Mouse (Mus musculus): ENCODE results near the gene Pnpla6.

Pnpla6 gene

DNA sequence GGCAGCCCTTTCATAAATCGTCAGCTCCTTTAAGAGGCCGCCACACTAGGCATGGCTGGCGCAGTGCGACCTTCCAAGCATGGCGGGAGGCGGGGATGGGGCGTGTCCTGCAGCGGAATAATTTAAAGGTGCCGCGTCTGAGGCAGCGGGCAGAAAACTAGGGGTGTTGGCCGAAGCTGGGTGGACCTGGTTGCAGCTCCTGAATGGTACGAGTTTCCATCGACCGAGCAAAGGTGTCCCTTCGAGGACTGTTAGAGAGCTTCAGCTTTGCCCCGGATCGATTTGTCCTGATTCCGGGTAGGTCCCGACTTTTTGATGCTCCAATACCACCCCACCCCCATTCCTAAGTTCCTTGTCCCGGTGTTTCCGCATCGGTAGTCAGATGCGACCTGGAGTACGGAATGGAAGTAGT, at the start of gene Pnpla6:
TSS of gene Pnpla6 (plus strand) at position 125 of the 412 bp plus-strand sequence.
- peak; percentile 89 to 91 for DNase-seq (ENCODE audit: low spot score in 2 of 2)

- peak; percentile 79 to 85 for DNase-seq (ENCODE audit: low spot score in 2 of 2)
These were observed 47.9 kb upstream of the Pnpla6 start, which contains the start of gene Pex11g for GRCm38 (mm10) chr8:3467006-3467885. Pex11g (minus strand) TSS chr8:3467680.

DNA sequence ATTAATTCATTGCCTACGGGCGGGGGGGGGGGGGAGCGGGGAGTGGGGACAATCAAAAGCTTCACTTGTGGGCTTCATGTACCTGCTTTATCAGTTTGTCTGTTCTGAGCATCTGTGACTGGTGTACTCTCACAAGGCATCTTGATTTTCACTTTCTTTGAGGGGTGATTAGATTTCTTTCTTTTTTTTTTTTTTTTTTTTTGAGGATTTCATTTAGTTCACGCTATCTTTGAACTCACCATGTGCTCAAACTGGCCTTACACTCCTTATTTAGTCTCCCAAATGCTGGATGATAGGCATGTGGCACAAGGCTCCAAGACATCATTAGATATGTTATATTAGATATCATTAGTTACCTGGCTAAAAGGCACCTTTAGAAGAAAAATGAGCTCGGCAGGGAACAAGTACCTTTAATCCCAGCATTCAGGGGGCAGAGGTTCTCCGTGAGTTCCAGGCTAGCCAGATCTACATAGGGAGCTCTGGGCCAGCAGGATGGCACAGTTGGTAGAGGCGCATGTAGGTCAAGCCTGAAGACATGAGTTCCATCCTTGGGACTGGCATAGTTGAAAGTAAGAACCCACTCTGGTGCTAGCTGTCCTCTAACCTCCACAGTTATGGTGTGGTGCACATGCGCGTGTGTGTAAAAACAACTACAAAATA, 47.2 kb upstream of the Pnpla6 start:
- no peak for DNase-seq (ENCODE audit: low spot score in 2 of 2)

DNA sequence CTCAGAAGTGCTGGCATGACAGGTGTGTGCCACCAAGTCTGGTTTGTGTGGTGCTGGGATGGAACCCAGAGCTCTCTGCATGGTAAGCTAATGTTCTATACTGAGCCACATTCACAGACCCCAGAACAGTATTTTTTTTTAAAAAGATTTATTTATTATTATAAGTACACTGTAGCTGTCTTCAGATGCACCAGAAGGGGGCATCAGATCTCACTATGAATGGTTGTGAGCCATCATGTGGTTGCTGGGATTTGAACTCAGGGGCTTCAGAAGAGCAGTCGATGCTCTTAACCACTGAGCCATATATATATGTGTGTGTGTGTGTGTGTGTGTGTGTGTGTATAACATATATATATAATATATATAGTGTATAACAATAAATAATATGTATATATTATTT, 46.3 kb upstream of the Pnpla6 start:
- DNase-seq (ENCODE audit: low spot score in 2 of 2): no peak

GRCm38 (mm10) chr8:3470562-3470961, 44.6 kb upstream of the Pnpla6 start, which contains the start of gene Tex45:
Tex45 (plus strand) TSS chr8:3470862.
- no peak for DNase-seq (ENCODE audit: low spot score in 2 of 2)

DNA sequence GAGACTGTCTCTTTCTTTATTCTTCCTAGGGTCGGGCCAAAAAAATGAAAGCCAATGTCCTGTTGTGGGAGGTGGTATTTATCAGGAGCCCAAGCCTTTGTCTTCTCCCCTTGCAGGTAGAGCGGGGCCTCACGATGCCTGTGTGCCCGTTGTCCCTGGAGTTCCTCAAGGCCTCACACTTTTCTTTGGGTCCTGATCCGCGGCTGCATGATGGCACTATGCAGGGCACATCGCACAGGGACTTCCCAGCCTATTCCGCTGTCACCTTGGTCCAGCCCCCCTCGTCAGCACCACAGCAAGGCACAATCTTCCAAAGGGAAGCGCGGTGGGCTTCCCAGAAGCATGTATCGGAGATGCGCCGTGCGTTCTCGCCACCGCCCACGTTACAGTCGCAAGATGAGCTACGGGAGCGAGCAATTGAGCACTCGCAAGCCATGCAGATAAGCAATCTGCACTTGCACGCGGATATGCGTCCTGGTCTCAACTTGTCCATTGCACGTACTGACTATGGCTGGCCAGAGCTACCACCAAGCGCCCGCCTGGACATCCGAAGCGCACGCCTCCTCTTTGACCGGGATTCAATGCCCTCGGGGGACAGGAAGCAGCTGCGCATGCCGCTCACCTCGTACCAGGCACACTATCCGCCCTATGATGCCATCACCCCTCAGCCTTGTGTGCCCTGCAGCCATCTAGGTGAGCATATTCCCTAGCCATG, 39.3 kb upstream of the Pnpla6 start:
- DNase-seq (ENCODE audit: low spot score in 2 of 2): no peak

GRCm38 (mm10) chr8:3480221-3480785, 34.9 kb upstream of the Pnpla6 start:
- DNase-seq (ENCODE audit: low spot score in 2 of 2): no peak

DNA sequence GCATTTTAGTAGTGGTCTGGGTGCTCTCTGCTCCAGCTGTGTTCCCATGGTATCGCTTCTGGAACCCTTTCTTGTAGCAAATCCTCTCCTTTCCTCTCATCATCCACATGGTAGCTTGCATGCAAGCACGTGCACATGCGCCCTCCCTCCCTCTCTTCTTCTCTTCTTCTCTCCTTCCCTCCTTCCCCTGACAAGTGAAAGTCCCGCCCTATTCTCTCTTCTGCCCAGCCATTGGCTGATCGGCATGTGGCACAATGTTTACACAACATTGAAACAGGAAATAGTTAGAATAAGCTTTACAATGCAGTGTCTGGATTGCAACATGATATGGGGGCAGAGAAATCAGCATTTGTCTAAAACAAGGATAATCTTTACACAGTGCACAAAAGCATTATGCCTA, 33.6 kb upstream of the Pnpla6 start:
- no peak for DNase-seq (ENCODE audit: low spot score in 2 of 2)

DNA sequence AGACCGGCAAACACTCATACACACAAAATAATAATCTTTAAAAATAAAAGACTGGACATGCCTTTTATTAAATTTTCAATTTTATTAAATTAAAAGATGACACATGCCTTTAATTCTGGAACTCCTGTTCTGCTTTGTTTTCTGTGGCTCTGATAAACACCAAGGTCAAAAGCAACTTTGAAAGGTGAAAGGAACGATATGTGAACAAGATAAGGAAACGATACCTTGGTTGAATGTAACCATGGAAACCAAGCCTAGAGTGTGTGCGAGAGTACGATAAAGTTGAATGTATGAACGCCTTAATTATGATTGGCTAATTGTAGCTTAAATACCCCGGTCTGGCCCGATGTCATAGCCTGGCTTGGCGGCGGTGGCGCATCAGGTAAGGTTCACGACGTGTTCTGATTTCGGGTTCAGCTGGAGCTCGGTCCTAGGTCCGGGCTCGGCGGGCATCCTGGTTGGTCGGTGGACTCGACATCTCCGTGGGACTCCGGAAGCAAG, 32.9 kb upstream of the Pnpla6 start:
- no peak for DNase-seq (ENCODE audit: low spot score in 2 of 2)

DNA sequence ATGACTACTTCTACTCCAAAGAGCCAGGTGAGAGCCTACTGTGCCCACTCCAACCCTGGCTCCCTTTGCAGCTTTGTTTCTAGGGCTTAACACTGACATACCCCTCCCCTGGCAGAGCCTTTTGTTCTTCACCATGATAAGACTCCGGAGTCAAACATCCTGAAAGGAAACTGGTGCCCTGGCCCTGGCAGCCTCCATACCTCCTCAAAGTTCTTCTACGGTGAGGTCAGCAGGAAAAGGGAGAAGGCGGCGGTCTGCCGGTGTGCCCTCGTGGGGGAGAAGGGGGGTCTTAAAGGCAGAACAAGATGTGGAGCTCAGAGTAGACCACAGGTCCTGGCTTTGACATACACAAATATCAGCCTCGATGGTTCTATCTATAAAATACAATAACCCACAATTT, 31.6 kb upstream of the Pnpla6 start:
- DNase-seq (ENCODE audit: low spot score in 2 of 2): no peak

DNA sequence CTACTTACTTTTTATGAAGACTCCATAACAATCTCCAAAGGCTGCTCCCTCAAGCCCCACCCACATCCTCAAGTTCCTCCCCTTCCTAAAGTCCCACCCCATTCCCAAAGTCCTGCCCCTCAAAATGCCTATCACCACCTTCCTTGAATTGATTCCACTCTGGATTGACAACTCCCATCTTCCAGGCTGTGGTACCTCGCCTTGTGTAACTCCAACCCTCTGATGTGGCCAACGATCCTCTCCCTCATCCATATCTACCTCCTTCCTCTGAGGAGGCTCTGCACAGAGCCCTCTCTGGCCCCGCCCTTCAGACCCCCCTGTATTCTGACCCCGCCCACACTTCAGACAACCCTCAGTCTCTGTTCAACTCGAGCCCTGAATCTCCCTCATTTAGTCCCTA, 30.0 kb upstream of the Pnpla6 start:
- DNase-seq (ENCODE audit: low spot score in 2 of 2): no peak

DNA sequence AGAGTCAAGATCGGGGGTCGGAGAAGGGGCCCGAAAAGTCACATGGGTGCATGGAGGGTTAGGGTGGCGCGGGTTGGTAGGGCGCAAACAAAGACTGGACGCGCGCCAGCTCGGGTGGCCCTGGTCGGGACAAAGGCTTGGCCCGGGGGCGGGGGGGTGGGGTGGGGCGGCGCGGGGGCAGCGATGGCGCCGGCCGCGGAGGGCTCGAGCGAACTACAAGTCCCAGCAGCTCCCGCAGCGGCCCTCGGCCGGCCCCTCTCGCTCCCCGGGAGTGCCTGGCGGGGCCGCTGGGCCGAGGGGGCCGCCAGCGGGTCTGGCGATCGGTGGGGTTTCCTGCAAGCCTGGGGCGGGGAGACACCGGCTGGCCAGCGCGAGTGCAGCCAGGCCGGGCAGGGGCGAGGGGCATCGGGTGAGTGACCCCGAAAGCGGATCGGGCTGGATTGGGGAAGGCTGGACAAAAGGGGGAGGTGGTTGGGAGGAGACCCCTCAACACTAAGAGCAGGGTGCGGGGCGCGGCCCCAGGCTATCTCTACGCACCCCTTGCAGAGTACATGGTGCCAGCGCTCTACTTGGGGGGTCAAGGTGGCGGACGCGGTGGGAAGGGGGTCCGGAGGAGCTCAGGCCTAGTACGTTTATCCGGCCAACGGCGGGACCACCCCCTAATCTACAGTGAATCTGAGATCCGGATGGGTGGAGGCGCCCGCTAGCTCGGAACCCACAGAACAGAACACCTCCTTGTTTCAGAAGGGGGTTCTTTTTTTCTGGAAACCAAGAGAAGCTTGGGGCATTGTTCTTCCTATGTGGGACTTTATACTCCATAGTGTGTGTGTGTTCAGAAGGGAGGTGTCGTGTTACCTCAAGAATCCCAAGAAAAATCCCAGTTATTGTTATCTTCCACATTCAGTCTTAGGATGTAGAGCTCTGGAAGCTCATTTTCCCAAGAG, 22.0 kb upstream of the Pnpla6 start, which contains the start of gene Zfp358:
TSS of gene Zfp358 (plus strand) at position 238 of the 944 bp plus-strand sequence.
- peak; percentile 51 for DNase-seq (ENCODE audit: low spot score in 2 of 2)

- DNase-seq (ENCODE audit: low spot score in 2 of 2): no peak
These were observed 21.4 kb upstream of the Pnpla6 start for GRCm38 (mm10) chr8:3493845-3494208.

DNA sequence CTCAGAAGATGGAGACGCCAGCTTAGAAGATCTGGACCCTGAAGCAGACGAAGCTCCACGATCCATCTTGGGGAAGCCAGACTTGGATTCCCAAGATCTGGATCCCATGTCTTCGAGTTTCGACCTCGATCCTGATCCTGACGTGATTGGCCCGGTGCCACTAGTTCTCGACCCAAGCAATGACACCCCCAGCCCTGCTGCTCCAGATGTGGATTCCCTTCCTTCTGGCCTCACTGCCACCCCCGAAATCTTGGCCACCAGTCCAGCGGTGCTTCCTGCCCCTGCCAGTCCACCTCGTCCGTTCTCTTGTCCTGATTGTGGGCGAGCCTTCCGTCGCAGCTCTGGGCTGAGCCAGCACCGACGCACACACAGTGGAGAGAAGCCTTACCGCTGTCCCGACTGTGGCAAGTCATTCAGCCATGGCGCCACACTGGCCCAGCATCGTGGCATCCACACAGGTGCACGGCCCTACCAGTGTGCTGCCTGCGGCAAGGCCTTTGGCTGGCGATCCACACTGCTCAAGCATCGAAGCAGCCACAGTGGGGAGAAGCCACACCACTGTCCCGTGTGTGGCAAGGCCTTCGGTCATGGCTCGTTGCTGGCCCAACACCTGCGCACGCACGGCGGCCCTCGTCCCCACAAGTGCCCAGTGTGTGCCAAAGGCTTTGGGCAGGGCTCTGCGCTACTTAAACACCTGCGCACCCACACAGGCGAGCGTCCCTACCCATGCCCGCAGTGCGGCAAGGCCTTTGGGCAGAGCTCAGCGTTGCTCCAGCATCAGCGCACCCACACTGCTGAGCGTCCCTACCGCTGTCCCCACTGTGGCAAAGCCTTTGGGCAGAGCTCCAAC, 19.4 kb upstream of the Pnpla6 start:
- DNase-seq (ENCODE audit: low spot score in 2 of 2): no peak

DNA sequence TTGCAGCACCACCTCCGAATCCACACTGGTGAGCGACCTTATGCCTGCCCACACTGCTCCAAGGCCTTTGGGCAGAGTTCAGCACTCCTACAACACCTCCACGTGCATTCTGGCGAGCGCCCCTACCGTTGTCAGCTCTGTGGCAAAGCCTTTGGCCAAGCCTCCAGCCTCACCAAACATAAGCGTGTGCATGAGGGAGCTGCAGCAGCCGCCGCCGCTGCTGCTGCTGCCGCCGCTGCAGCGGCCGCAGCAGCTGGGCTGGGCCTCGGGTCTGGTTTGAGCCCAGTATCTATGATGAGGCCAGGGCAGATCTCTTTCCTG, 18.8 kb upstream of the Pnpla6 start:
- no peak for DNase-seq (ENCODE audit: low spot score in 2 of 2)

GRCm38 (mm10) chr8:3498583-3498982, 16.6 kb upstream of the Pnpla6 start:
- no peak for DNase-seq (ENCODE audit: low spot score in 2 of 2)

- DNase-seq (ENCODE audit: low spot score in 2 of 2): no peak
These were observed 15.4 kb upstream of the Pnpla6 start for GRCm38 (mm10) chr8:3499751-3500150.

DNA sequence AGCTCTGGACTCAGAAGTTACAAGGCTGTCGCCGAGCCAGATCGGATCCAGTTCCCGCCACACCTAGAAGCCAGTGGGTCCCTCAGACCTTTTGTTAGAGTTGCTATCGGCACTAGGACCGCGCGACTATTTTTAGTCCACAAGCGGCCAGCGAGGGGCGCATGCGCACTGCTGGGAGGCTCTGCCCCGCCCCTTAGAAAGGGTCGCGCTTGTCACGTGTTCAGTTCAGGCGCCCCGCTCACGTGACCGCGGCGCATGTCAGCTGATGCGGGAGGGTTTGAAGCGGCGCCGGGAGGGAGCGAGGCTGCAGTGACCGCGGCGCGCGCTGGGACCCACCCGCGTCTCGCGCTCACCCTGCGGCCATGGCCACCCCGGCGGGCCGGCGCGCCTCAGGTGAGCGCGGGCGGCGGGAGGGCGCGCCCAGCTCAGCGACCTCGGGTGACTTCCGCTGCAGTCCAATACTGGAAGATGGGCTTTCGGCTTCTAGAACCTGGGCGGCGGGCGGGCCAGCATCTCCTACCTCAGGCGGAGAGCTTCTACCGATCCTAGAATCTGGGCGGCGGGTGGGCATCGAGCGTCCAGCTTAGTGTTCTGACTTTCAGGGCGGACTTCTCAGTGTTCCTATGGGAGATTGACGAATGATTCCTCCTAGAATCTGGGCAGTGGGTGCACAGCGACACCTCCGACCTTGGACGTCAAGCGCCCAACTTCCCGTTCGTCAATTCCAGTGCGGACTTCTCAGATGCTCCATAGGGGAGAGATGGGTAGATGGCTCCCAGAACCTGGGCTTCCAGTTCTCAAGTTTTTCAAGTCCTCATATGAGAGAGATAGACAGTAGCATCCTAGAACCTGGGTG, 14.7 kb upstream of the Pnpla6 start, which contains the start of gene Mcoln1:
TSS of gene Mcoln1 (plus strand) at position 223 of the 856 bp plus-strand sequence.
- DNase-seq (ENCODE audit: low spot score in 2 of 2): peak; percentile 97

DNA sequence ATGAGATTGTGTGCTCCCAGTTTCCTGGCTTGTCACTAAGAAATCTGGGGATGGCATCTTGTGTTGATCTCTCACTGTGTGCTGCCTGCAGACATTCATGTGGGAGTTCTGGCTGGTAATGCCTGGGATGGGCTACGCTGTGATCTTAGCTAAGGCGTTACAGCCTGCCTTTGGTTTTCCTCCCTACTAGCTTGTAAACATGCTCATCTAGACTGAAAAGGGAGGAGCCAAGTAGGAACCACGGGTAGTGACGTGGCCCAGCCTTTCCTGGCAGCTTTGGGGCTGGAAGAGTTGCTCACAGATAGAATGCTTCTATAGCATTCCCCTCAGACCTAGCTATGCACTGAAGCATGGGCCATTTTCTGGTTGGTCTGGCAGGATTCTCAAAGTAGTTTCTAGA, 13.0 kb upstream of the Pnpla6 start:
- no peak for DNase-seq (ENCODE audit: low spot score in 2 of 2)
